Mouse (Mus musculus) neural tube, embryonic 15.5 days (tissue): ENCODE data around the gene Hyal5. TPM values are rescaled to one million over a fixed set of nuclear protein-coding genes. Genes with fewer than 3 reads are reported as not detected.

Experiments used
- polyA plus RNA-seq: library from polyadenylated mRNA; unstranded; fragments of >200 nt; fragmentation: Nextera tagmentation; extraction: Ambion mirVana; gene quantifications from 2 replicates; pipeline ENCODE4 v1.2.1, GENCODE M21; 2015

Hyal5 gene
- polyA plus RNA-seq, 1 experiment from 2014 or later, result not detected

Other genes with a start within 250 kb of the Hyal5 start
- 60.5 and 62.4 TPM in 2 replicates for gene Wasl, start 193.0 kb upstream of the Hyal5 start, polyA plus RNA-seq
- not detected in 2 replicates for gene Hyal6, start 124.8 kb upstream of the Hyal5 start, polyA plus RNA-seq
- gene Hyal4, start 109.7 kb upstream of the Hyal5 start, polyA plus RNA-seq, result not detected in 2 replicates
- not detected in 2 replicates for gene Spam1, start 66.8 kb upstream of the Hyal5 start, polyA plus RNA-seq
- 4.4 and 4.7 TPM in 2 replicates for gene Tmem229a, start 98.3 kb downstream of the Hyal5 start, polyA plus RNA-seq